Mouse (Mus musculus) ES-E14 (cell line): ENCODE data around the gene Arpc2. TPM values are rescaled to one million over a fixed set of nuclear protein-coding genes. Genes with fewer than 3 reads are reported as not detected.

Source experiments
- DNase-seq: peaks from one replicate; pipeline ENCODE4 v3.0.0-alpha.2; 2013; ENCODE audit warnings: low read depth, low spot score
- H3K27ac ChIP-seq: 2 replicates; pipeline ENCODE4 v1.5.1; 2012; ENCODE audit warnings: low read depth, mild to moderate bottlenecking, low read length, moderate library complexity, mixed read lengths; ENCODE audit not compliant: poor library complexity, insufficient read depth, severe bottlenecking
- H3K36me3 ChIP-seq: 2 replicates; pipeline ENCODE4 v1.6.1; 2012; ENCODE audit warnings: mild to moderate bottlenecking, low read length, moderate library complexity, mixed read lengths; ENCODE audit not compliant: control insufficient read depth, poor library complexity, insufficient read depth, severe bottlenecking
- H3K4me1 ChIP-seq, 2 experiments: fragments of 150-350 bp in 1 of 2; sonication (generic) in 1 of 2; 2 replicates each; pipeline ENCODE4 v1.6.1; 2012; ENCODE audit warnings: low read length in 2 of 2, mild to moderate bottlenecking in 1 of 2, mixed read lengths in 1 of 2; ENCODE audit not compliant: control insufficient read depth in 2 of 2, insufficient read depth in 2 of 2, poor library complexity in 1 of 2
- H3K4me3 ChIP-seq, 2 experiments: fragments of 150-350 bp in 1 of 2; sonication (generic) in 1 of 2; 2 replicates each; pipeline ENCODE4 v1.5.1; 2012; ENCODE audit warnings: low read length in 2 of 2, low read depth in 1 of 2, mild to moderate bottlenecking in 1 of 2, mixed read lengths in 1 of 2; ENCODE audit not compliant: insufficient read depth in 1 of 2, poor library complexity in 1 of 2, severe bottlenecking in 1 of 2
- H3K9ac ChIP-seq: 2 replicates; pipeline ENCODE4 v1.6.1; 2012; ENCODE audit warnings: low read depth, mild to moderate bottlenecking, low read length, mixed read lengths; ENCODE audit not compliant: poor library complexity, insufficient read depth, severe bottlenecking
- H3K9me3 ChIP-seq: fragments of 150-350 bp; sonication (generic); 2 replicates; pipeline ENCODE4 v1.6.1; 2012; ENCODE audit warnings: low read depth, mild to moderate bottlenecking, low read length; ENCODE audit not compliant: control insufficient read depth, insufficient read depth
- CHD2 ChIP-seq: IDR thresholded peaks from 2 replicates; pipeline ENCODE4 v1.6.1; 2014; ENCODE audit warnings: mild to moderate bottlenecking, low read depth, low read length, inconsistent platforms
- HCFC1 ChIP-seq: IDR thresholded peaks from 2 replicates; pipeline ENCODE4 v1.6.1; 2012; ENCODE audit warnings: low read length, inconsistent platforms, borderline replicate concordance; ENCODE audit not compliant: insufficient read depth
- MAFK ChIP-seq: IDR thresholded peaks from 2 replicates; pipeline ENCODE4 v1.6.1; 2014; ENCODE audit warnings: mild to moderate bottlenecking, low read depth, low read length, inconsistent platforms; ENCODE audit not compliant: insufficient read depth
- ZC3H11A ChIP-seq: IDR thresholded peaks from 2 replicates; pipeline ENCODE4 v1.6.1; 2012; ENCODE audit warnings: low read depth, mild to moderate bottlenecking, inconsistent platforms, low read length, borderline replicate concordance
- ZNF384 ChIP-seq: IDR thresholded peaks from 2 replicates; pipeline ENCODE4 v1.6.1; 2012; ENCODE audit warnings: low read depth, low read length, inconsistent platforms
- in situ Hi-C, 2 experiments: fragments of 600-800 bp; cut with MboI; formaldehyde crosslinking; loops; one replicate each; pipeline ENCODE4 v1.15.1; 2025; ENCODE audit warnings: low sequenced_read_pairs in 2 of 2, inconsistent platforms in 1 of 2; ENCODE audit not compliant: unreplicated experiment in 2 of 2
- total RNA-seq: library from RNA; depleted of rRNA; stranded (reverse); fragments of 300-350 nt; gene quantifications from 2 replicates; pipeline ENCODE4 v1.2.3, GENCODE M21; 2012; rRNA removed

Arpc2 gene
- total RNA-seq, 1 experiment: 100 TPM

- Histone ChIP-seq H3K4me3 (no peak overlapping the region), H3K36me3 (no peaks in the 10 kb centered on the region), H3K9ac (no peak overlapping the region), H3K9me3 (no peaks in the 10 kb centered on the region), H3K27ac (no peak overlapping the region), H3K4me1 (no peaks in the 10 kb centered on the region)
- TF ChIP-seq ZC3H11A (no peak), CHD2 (no peak), MAFK (no peak), ZNF384 (no peak), HCFC1 (no peak)
- DNase-seq: no peak
- in situ Hi-C loops: no loop called here
These were observed 80.4 kb downstream of the Arpc2 start for GRCm38 (mm10) chr1:74316114-74316827.

Other genes with a start within 250 kb of the Arpc2 start
- gene Tns1, start 111.6 kb upstream of the Arpc2 start, total RNA-seq: 9.5 and 10.0 TPM in 2 replicates
- gene Rufy4, start 110.5 kb upstream of the Arpc2 start, total RNA-seq: 0.11 TPM in 1 of 2 replicates, not detected in the other
- gene Cxcr2, start 82.1 kb upstream of the Arpc2 start, total RNA-seq: 0.22 TPM in 1 of 2 replicates, not detected in the other
- 0.21 TPM in 1 of 2 replicates, not detected in the other for gene Cxcr1, start 41.5 kb upstream of the Arpc2 start, total RNA-seq
- gene Gpbar1, start 42.5 kb downstream of the Arpc2 start, total RNA-seq: 0.45 and 0.95 TPM in 2 replicates
- 127 and 138 TPM in 2 replicates for gene Aamp, start 48.7 kb downstream of the Arpc2 start, total RNA-seq
- gene Pnkd, start 48.8 kb downstream of the Arpc2 start, total RNA-seq: 63.9 and 84.4 TPM in 2 replicates
- gene Tmbim1, start 69.5 kb downstream of the Arpc2 start, total RNA-seq: 38.0 and 41.9 TPM in 2 replicates
- 7.3 and 9.1 TPM in 2 replicates for gene Catip, start 126.0 kb downstream of the Arpc2 start, total RNA-seq
- gene Slc11a1, start 139.1 kb downstream of the Arpc2 start, total RNA-seq: 19.9 and 44.4 TPM in 2 replicates
- gene Ctdsp1, start 155.4 kb downstream of the Arpc2 start, total RNA-seq: 17.3 and 17.9 TPM in 2 replicates
- gene Vil1, start 173.3 kb downstream of the Arpc2 start, total RNA-seq: 1.2 and 1.4 TPM in 2 replicates